Mouse (Mus musculus) G1E (cell line): Measurements from ENCODE around the gene Smok3c.
"Not testable (repeated sequence)": the region's sequence is repeated elsewhere in the genome, so short reads cannot be mapped to it uniquely, and the experiment has no call there.

Experiments
- CTCF ChIP-seq: IDR thresholded peaks from 2 replicates; pipeline ENCODE4 v1.5.1; 2012; ENCODE audit warnings: low read depth, low read length, inconsistent platforms, mixed read lengths
- GATA1 ChIP-seq: IDR thresholded peaks from 2 replicates; pipeline ENCODE4 v1.6.1; 2012; ENCODE audit warnings: borderline replicate concordance, low read length, inconsistent platforms, mixed read lengths
- POLR2AphosphoS5 ChIP-seq: IDR thresholded peaks from 2 replicates; pipeline ENCODE4 v1.6.1; 2012; ENCODE audit warnings: low read depth, low read length, inconsistent platforms; ENCODE audit not compliant: insufficient replicate concordance
- TAL1 ChIP-seq: conservative IDR thresholded peaks from 2 replicates; pipeline ENCODE4 v1.6.1; 2012; ENCODE audit warnings: low read depth, low read length, inconsistent platforms, mixed read lengths

GRCm38 (mm10) chr5:138019577-138019976, 33.4 kb upstream of the Smok3c start:
- TF ChIP-seq GATA1, CTCF, POLR2AphosphoS5, TAL1: not testable (repeated sequence)
